Mouse (Mus musculus) thymus, adult 2 months (tissue): Measurements from ENCODE around the gene Ece1. TPM values are rescaled to one million over a fixed set of nuclear protein-coding genes. Genes with fewer than 3 reads are reported as not detected.

ENCODE experiments used
- DNase-seq: peaks from one replicate; pipeline ENCODE4 v3.0.0; 2021
- H3K27ac ChIP-seq: fragments of 200-500 bp; 2 replicates; pipeline ENCODE4 v1.5.1; 2012; ENCODE audit warnings: low read length, control low read depth; ENCODE audit not compliant: control insufficient read depth, insufficient read depth
- H3K27me3 ChIP-seq: fragments of 200-500 bp; 2 replicates; pipeline ENCODE4 v1.6.1; 2012; ENCODE audit warnings: mild to moderate bottlenecking, low read length, moderate library complexity, mixed read lengths; ENCODE audit not compliant: control insufficient read depth, insufficient read depth
- H3K36me3 ChIP-seq: fragments of 200-500 bp; 2 replicates; pipeline ENCODE4 v1.6.1; 2012; ENCODE audit warnings: mild to moderate bottlenecking, low read length, moderate library complexity; ENCODE audit not compliant: control insufficient read depth, insufficient read depth
- H3K4me1 ChIP-seq: fragments of 200-500 bp; replicated peaks from 2 replicates; pipeline ENCODE4 v1.6.1; 2012; ENCODE audit warnings: low read length; ENCODE audit not compliant: control insufficient read depth, insufficient read depth
- H3K4me3 ChIP-seq: fragments of 200-500 bp; 2 replicates; pipeline ENCODE4 v1.5.1; 2012; ENCODE audit warnings: mild to moderate bottlenecking, low read length, control low read depth, moderate library complexity; ENCODE audit not compliant: control insufficient read depth, insufficient read depth
- CTCF ChIP-seq: fragments of 200-500 bp; IDR thresholded peaks from 2 replicates; pipeline ENCODE4 v1.5.1; 2012; ENCODE audit warnings: mild to moderate bottlenecking, control low read depth, low read length, moderate library complexity, borderline replicate concordance; ENCODE audit not compliant: control insufficient read depth, poor library complexity, insufficient read depth; ENCODE audit errors: extremely low read depth
- POLR2A ChIP-seq: fragments of 200-500 bp; IDR thresholded peaks from 2 replicates; pipeline ENCODE4 v1.6.1; 2012; ENCODE audit warnings: mild to moderate bottlenecking, low read length, control low read depth, moderate library complexity; ENCODE audit not compliant: control insufficient read depth, poor library complexity, insufficient read depth; ENCODE audit errors: extremely low read depth
- WGBS: fragments of 180-500 bp; shearing (Covaris S2); methylation state at CpG from one replicate; pipeline ENCODE4 v1.1.7; 2018; 5-methylcytosine and 5-hydroxymethylcytosine counted together
- polyA plus RNA-seq: library from polyadenylated mRNA; depleted of rRNA; stranded (reverse); fragments of >200 nt; gene quantifications from 2 replicates; pipeline ENCODE4 v1.2.3, GENCODE M21; 2012; rRNA removed

Gene Ece1
- polyA plus RNA-seq, 1 experiment = 27.3 TPM

GRCm38 (mm10) chr4:138003909-138004610, 142.0 kb downstream of the Ece1 start:
- Histone ChIP-seq H3K4me3 (no peak overlapping the region), H3K27me3 (no peaks in the 10 kb centered on the region), H3K36me3 (peaks cover 6% of the 10 kb centered on the region), H3K27ac (no peak overlapping the region), H3K4me1 (no peaks in the 10 kb centered on the region)
- WGBS = 96% methylated on average over 11 of the region's 11 CpGs
- TF ChIP-seq POLR2A (no peak), CTCF (no peak)
- DNase-seq = no peak

- TF ChIP-seq CTCF (no peak), POLR2A (no peak)
- DNase-seq = no peak
- no peak overlapping the region for H3K27ac ChIP-seq
- H3K4me3 ChIP-seq = no peak overlapping the region
- 97% methylated on average over 1 of the region's 1 CpGs for WGBS
- H3K27me3 ChIP-seq = no peaks in the 10 kb centered on the region
- H3K4me1 ChIP-seq = no peaks in the 10 kb centered on the region
- H3K36me3 ChIP-seq = peaks cover 4% of the 10 kb centered on the region
These were observed 143.7 kb downstream of the Ece1 start for GRCm38 (mm10) chr4:138005781-138006180.

GRCm38 (mm10) chr4:138006951-138007613, 145.0 kb downstream of the Ece1 start:
- 92% methylated on average over 9 of the region's 9 CpGs for WGBS
- no peak for TF ChIP-seq CTCF
- no peak for TF ChIP-seq POLR2A

GRCm38 (mm10) chr4:138008646-138009045, 146.6 kb downstream of the Ece1 start:
- H3K4me1 ChIP-seq = no peaks in the 10 kb centered on the region
- no peaks in the 10 kb centered on the region; the same call in none of the 2 replicates for H3K36me3 ChIP-seq
- no peak overlapping the region for H3K4me3 ChIP-seq
- no peaks in the 10 kb centered on the region for H3K27me3 ChIP-seq
- TF ChIP-seq CTCF (no peak), POLR2A (no peak)
- no peak overlapping the region for H3K27ac ChIP-seq
- no peak for DNase-seq
- WGBS = 97% methylated on average over 6 of the region's 6 CpGs

More at GRCm38 (mm10) chr4:138006951-138007613, 145.0 kb downstream of the Ece1 start:
- H3K36me3 ChIP-seq = peaks cover 4% of the 10 kb centered on the region
- no peaks in the 10 kb centered on the region for H3K27me3 ChIP-seq
- H3K4me3 ChIP-seq = no peak overlapping the region
- no peak overlapping the region for H3K27ac ChIP-seq
- no peaks in the 10 kb centered on the region for H3K4me1 ChIP-seq
- no peak for DNase-seq

GRCm38 (mm10) chr4:138009786-138010502, 147.9 kb downstream of the Ece1 start:
- no peaks in the 10 kb centered on the region for H3K27me3 ChIP-seq
- no peak overlapping the region for H3K27ac ChIP-seq
- peaks cover 9% of the 10 kb centered on the region for H3K36me3 ChIP-seq
- H3K4me1 ChIP-seq = no peaks in the 10 kb centered on the region
- no peak overlapping the region for H3K4me3 ChIP-seq
- DNase-seq = no peak
- 93% methylated on average over 4 of the region's 4 CpGs for WGBS
- no peak for TF ChIP-seq CTCF
- no peak for TF ChIP-seq POLR2A

GRCm38 (mm10) chr4:138013723-138014479, 151.9 kb downstream of the Ece1 start:
- no peak for DNase-seq
- no peaks in the 10 kb centered on the region for H3K27me3 ChIP-seq
- H3K27ac ChIP-seq = no peak overlapping the region
- H3K4me1 ChIP-seq = no peaks in the 10 kb centered on the region
- H3K4me3 ChIP-seq = no peak overlapping the region
- 91% methylated on average over 15 of the region's 15 CpGs for WGBS
- TF ChIP-seq POLR2A (no peak), CTCF (no peak)
- peaks cover 15% of the 10 kb centered on the region for H3K36me3 ChIP-seq

Other genes starting within 250 kb of the Ece1 start
- gene Rap1gap, start 197.5 kb upstream of the Ece1 start, polyA plus RNA-seq = 23.5 and 26.1 TPM in 2 replicates
- 3.4 and 5.1 TPM in 2 replicates for gene Alpl, start 65.9 kb upstream of the Ece1 start, polyA plus RNA-seq
- gene Eif4g3, start 130.8 kb downstream of the Ece1 start, polyA plus RNA-seq = 72.1 TPM in 2 replicates